Mouse (Mus musculus): ENCODE measurements around the gene Gm12569. TPM values are rescaled to one million over a fixed set of nuclear protein-coding genes. Genes with fewer than 3 reads are reported as not detected.

Gene Gm12569
- total RNA-seq, 2 experiments from 2014 or later: not detected

Other genes with a start within 250 kb of the Gm12569 start
- not detected for gene Olfr1377, start 238.5 kb upstream of the Gm12569 start, total RNA-seq (2021)
- not detected for gene Olfr51, start 216.9 kb upstream of the Gm12569 start, total RNA-seq (2021)
- gene Olfr54, start 206.2 kb upstream of the Gm12569 start, total RNA-seq (2021): not detected
- not detected for gene Olfr1375, start 172.4 kb upstream of the Gm12569 start, total RNA-seq (2021)
- gene Zfp354a, start 161.2 kb upstream of the Gm12569 start, total RNA-seq (2021): 10 to 100 TPM in 1 of 2 experiments, 1 to 10 TPM in 1; 9.7 to 10.6 TPM
- gene Clk4, start 41.3 kb downstream of the Gm12569 start, total RNA-seq (2021): 10 to 100 TPM; 90.7 to 99.4 TPM
- gene BC049762, start 42.6 kb downstream of the Gm12569 start, total RNA-seq (2021): not detected
- 10 to 100 TPM; 12.1 to 12.4 TPM for gene Col23a1, start 69.4 kb downstream of the Gm12569 start, total RNA-seq (2021)